Mouse (Mus musculus) liver, embryonic 14.5 days (tissue): Measurements from ENCODE around the gene Egfr.

Experiments
- CTCF ChIP-seq: IDR thresholded peaks from 2 replicates; pipeline ENCODE4 v1.5.1; 2016; ENCODE audit warnings: antibody characterized with exemption, low read depth, control low read depth
- EP300 ChIP-seq: IDR thresholded peaks from 2 replicates; pipeline ENCODE4 v1.6.1; 2016; ENCODE audit warnings: antibody characterized with exemption, low read depth

DNA sequence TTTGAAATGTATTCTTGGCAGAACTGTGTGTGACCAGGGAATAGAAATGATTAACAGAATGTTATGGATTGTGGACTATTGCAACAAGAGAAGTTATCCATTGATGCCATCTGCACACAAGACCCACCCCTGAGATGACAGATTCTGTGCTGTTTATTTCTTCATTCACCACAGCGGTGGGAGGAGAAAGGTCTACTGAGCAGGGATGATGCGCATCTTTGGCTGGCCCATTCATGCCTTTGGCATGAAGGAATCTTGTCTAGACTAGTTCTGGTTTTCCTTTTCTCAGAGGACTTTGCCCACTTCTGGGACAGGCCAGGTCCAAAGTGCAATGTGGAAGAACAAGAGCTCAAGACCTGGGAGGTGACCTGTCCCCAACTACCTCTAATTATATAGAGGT lies 52.0 kb downstream of the Egfr start:
- TF ChIP-seq CTCF (no peak), EP300 (no peak)
